Mouse (Mus musculus): ENCODE measurements at regions not wholly inside any gene's neighbourhood (a gene's known extent, or its start where the extent isn't known, plus 50 kb on each side); places are given as distances from the start of the nearest gene placed in this dataset.

DNA sequence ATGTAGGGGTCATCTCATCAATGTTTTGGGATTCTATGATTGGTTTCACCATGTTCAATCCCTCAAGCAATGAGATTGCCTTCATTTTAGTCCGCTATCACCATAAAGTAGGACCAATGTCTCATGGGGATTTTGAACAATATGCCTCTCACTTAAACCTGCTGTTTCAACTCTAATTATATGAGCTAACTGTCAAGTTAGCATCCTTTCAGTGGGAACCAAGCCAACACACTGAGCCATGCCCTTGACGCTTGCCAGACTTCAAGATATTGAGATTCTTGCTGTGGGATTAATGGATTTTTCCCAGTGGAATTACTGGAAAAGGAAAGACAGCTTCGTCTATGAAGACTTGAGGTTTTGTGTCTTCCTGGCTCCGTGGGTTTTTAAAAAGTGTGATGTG is 259.5 kb downstream of the Hdgfl1 start:
- H3ac ChIP-seq (ENCODE audit: control insufficient read depth, insufficient read length) = no peak overlapping the region
- H3K27me3 ChIP-seq (ENCODE audit: control insufficient read depth, insufficient read depth, insufficient read length) = no peaks in the 10 kb centered on the region
- no peak overlapping the region for H3K4me3 ChIP-seq
- H3K79me2 ChIP-seq (ENCODE audit: control insufficient read depth, insufficient read depth) = no peaks in the 10 kb centered on the region
- H3K4me2 ChIP-seq (ENCODE audit: low read depth) = no peak overlapping the region
- TF ChIP-seq TCF12 (IDR thresholded peaks at IDR 0.05; ENCODE audit: insufficient read depth, poor library complexity, severe bottlenecking) = no peak
- TF ChIP-seq CEBPB (IDR thresholded peaks at IDR 0.05; ENCODE audit: insufficient read depth, poor library complexity, severe bottlenecking) = no peak
- no peak for TF ChIP-seq REST (IDR thresholded peaks at IDR 0.05; ENCODE audit: insufficient read depth, insufficient read length)
- no peaks in the 10 kb centered on the region for H3K36me3 ChIP-seq (ENCODE audit: control insufficient read depth, insufficient read depth)

DNA sequence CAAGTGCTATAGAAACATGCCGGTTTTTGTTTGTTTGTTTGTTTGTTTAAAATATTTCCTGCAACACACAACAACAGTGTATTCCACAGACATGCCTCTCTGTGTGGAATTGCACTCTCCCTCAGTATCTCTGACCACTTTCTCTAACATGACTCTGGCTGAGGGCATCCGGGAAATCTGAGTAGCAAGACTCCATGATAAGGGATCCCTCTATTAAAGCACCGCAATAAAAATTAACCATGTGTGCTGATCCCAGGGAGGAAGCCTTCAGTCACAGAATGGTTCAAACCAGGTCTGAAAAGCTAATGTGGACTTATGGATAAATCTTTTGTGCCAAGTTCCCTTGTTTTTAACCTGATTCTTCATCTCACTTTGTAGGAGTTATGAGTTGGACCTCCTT is 260.1 kb downstream of the Hdgfl1 start:
- H3K4me2 ChIP-seq (ENCODE audit: low read depth) = no peak overlapping the region
- no peaks in the 10 kb centered on the region for H3K36me3 ChIP-seq (ENCODE audit: control insufficient read depth, insufficient read depth)
- no peak overlapping the region for H3ac ChIP-seq (ENCODE audit: control insufficient read depth, insufficient read length)
- H3K4me3 ChIP-seq = no peak overlapping the region
- H3K79me2 ChIP-seq (ENCODE audit: control insufficient read depth, insufficient read depth) = no peaks in the 10 kb centered on the region
- H3K27me3 ChIP-seq (ENCODE audit: control insufficient read depth, insufficient read depth, insufficient read length) = no peaks in the 10 kb centered on the region
- TF ChIP-seq E2F4 (IDR thresholded peaks at IDR 0.05; ENCODE audit: insufficient read depth) = no peak
- TF ChIP-seq TCF12 (IDR thresholded peaks at IDR 0.05; ENCODE audit: insufficient read depth, poor library complexity, severe bottlenecking) = no peak
- TF ChIP-seq SRF (IDR thresholded peaks at IDR 0.05; ENCODE audit: control insufficient read depth, insufficient read length, low read depth) = no peak
- no peak for TF ChIP-seq POLR2A (IDR thresholded peaks at IDR 0.05; ENCODE audit: insufficient read length, low read depth)

DNA sequence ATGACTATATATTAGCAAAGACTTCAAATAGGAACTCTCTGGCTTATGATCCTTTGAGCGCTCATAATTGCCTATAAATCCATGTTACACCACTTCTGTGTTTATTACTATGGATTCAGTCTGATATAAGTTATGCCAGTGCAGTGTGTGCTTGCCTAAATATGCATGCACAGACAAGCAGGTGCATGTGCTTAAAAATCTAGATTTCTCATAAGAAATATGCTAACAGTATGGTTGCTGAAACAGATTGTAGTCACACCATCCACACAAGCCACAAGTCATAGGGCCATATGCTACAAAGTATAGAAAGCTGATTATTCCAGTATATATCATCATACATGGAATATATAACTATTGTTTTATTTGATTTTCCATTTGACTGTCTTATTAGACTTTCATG is 266.2 kb downstream of the Hdgfl1 start:
- no peaks in the 10 kb centered on the region for H3K79me2 ChIP-seq (ENCODE audit: control insufficient read depth, insufficient read depth)
- no peak for TF ChIP-seq E2F4 (IDR thresholded peaks at IDR 0.05; ENCODE audit: insufficient read depth)
- no peak for TF ChIP-seq SRF (IDR thresholded peaks at IDR 0.05; ENCODE audit: control insufficient read depth, insufficient read length, low read depth)
- TF ChIP-seq POLR2A (IDR thresholded peaks at IDR 0.05; ENCODE audit: insufficient read length, low read depth) = no peak
- TF ChIP-seq POLR2AphosphoS2 (IDR thresholded peaks at IDR 0.05; ENCODE audit: insufficient read length, low read depth) = no peak
- no peak for TF ChIP-seq REST (IDR thresholded peaks at IDR 0.05; ENCODE audit: insufficient read depth, insufficient read length)
- TF ChIP-seq USF1 (IDR thresholded peaks at IDR 0.05; ENCODE audit: low read depth) = no peak
- TF ChIP-seq MAX (IDR thresholded peaks at IDR 0.05; ENCODE audit: low read depth) = no peak
- no peak for TF ChIP-seq MYOG (IDR thresholded peaks at IDR 0.05; ENCODE audit: control insufficient read depth in 1 of 3, insufficient read depth in 1 of 3, insufficient read length in 2 of 3, low read depth in 2 of 3)
- TF ChIP-seq MYOD1 (IDR thresholded peaks at IDR 0.05; ENCODE audit: control insufficient read depth in 1 of 3, insufficient read length in 2 of 3, low read depth in 2 of 3) = no peak
- TF ChIP-seq TCF12 (IDR thresholded peaks at IDR 0.05; ENCODE audit: insufficient read depth, poor library complexity, severe bottlenecking) = no peak
- TF ChIP-seq TCF3 (IDR thresholded peaks at IDR 0.05; ENCODE audit: insufficient read length, low read depth) = no peak
- TF ChIP-seq CEBPB (IDR thresholded peaks at IDR 0.05; ENCODE audit: insufficient read depth, poor library complexity, severe bottlenecking) = no peak
- H3K27me3 ChIP-seq (ENCODE audit: control insufficient read depth, insufficient read depth, insufficient read length) = no peaks in the 10 kb centered on the region
- no peaks in the 10 kb centered on the region for H3K36me3 ChIP-seq (ENCODE audit: control insufficient read depth, insufficient read depth)
- H3ac ChIP-seq (ENCODE audit: control insufficient read depth, insufficient read length) = no peak overlapping the region
- H3K4me2 ChIP-seq (ENCODE audit: low read depth) = no peak overlapping the region
- H3K4me3 ChIP-seq = no peak overlapping the region

DNA sequence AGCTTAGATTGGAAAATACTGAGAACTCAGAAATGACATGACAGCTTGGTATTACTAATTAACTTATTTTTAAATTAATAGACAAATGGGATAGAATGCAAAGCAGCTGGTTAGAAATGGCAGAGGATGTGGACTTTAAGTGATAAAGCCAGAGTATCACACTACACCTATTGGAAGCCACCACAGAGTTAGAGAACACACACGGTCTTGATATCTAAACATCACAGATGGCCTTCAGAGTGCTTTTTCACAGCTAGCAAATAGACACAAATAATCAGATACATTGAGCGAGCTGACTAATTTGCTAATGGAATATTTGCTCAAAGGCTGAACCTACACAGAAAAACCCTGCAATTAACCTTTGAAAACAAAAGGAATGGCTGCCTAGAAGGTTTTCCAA is 272.9 kb downstream of the Hdgfl1 start:
- no peak overlapping the region for H3K4me2 ChIP-seq (ENCODE audit: low read depth)
- no peak overlapping the region for H3ac ChIP-seq (ENCODE audit: control insufficient read depth, insufficient read length)
- no peaks in the 10 kb centered on the region for H3K36me3 ChIP-seq (ENCODE audit: control insufficient read depth, insufficient read depth)
- no peak overlapping the region for H3K4me3 ChIP-seq
- H3K27me3 ChIP-seq (ENCODE audit: control insufficient read depth, insufficient read depth, insufficient read length) = no peaks in the 10 kb centered on the region
- H3K79me2 ChIP-seq (ENCODE audit: control insufficient read depth, insufficient read depth) = no peaks in the 10 kb centered on the region
- TF ChIP-seq SRF (IDR thresholded peaks at IDR 0.05; ENCODE audit: control insufficient read depth, insufficient read length, low read depth) = no peak
- TF ChIP-seq E2F4 (IDR thresholded peaks at IDR 0.05; ENCODE audit: insufficient read depth) = no peak
- TF ChIP-seq MAX (IDR thresholded peaks at IDR 0.05; ENCODE audit: low read depth) = no peak
- no peak for TF ChIP-seq MYOG (IDR thresholded peaks at IDR 0.05; ENCODE audit: control insufficient read depth in 1 of 3, insufficient read depth in 1 of 3, insufficient read length in 2 of 3, low read depth in 2 of 3)
- no peak for TF ChIP-seq POLR2A (IDR thresholded peaks at IDR 0.05; ENCODE audit: insufficient read length, low read depth)
- TF ChIP-seq TCF3 (IDR thresholded peaks at IDR 0.05; ENCODE audit: insufficient read length, low read depth) = no peak
- no peak for TF ChIP-seq CEBPB (IDR thresholded peaks at IDR 0.05; ENCODE audit: insufficient read depth, poor library complexity, severe bottlenecking)
- no peak for TF ChIP-seq USF1 (IDR thresholded peaks at IDR 0.05; ENCODE audit: low read depth)
- no peak for TF ChIP-seq MYOD1 (IDR thresholded peaks at IDR 0.05; ENCODE audit: control insufficient read depth in 1 of 3, insufficient read length in 2 of 3, low read depth in 2 of 3)
- TF ChIP-seq TCF12 (IDR thresholded peaks at IDR 0.05; ENCODE audit: insufficient read depth, poor library complexity, severe bottlenecking) = no peak
- no peak for TF ChIP-seq POLR2AphosphoS2 (IDR thresholded peaks at IDR 0.05; ENCODE audit: insufficient read length, low read depth)
- no peak for TF ChIP-seq REST (IDR thresholded peaks at IDR 0.05; ENCODE audit: insufficient read depth, insufficient read length)

DNA sequence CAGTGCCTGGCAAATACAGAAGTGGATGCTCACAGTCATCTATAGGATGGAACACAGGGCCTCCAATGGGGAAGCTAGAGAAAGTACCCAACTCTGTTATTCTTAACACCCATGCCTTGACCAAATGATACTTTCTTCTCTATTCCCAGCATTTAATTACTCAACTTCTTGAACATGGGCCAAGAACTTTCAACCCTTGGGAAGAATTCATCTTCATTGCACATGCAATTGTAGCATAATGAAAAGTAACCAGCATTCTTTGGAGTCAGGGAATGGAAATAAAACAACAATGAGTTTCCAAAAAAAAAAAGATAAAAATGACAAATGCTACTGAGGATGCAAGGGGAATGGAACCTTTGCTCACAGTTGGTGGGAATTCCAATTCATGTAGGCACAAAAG is 274.1 kb downstream of the Hdgfl1 start:
- no peaks in the 10 kb centered on the region for H3K27me3 ChIP-seq (ENCODE audit: control insufficient read depth, insufficient read depth, insufficient read length)
- H3K36me3 ChIP-seq (ENCODE audit: control insufficient read depth, insufficient read depth) = no peaks in the 10 kb centered on the region
- no peaks in the 10 kb centered on the region for H3K79me2 ChIP-seq (ENCODE audit: control insufficient read depth, insufficient read depth)
- no peak overlapping the region for H3K4me3 ChIP-seq
- H3K4me2 ChIP-seq (ENCODE audit: low read depth) = no peak overlapping the region
- H3ac ChIP-seq (ENCODE audit: control insufficient read depth, insufficient read length) = no peak overlapping the region
- TF ChIP-seq E2F4 (IDR thresholded peaks at IDR 0.05; ENCODE audit: insufficient read depth) (no peak), POLR2A (IDR thresholded peaks at IDR 0.05; ENCODE audit: insufficient read length, low read depth) (no peak), TCF12 (IDR thresholded peaks at IDR 0.05; ENCODE audit: insufficient read depth, poor library complexity, severe bottlenecking) (no peak), POLR2AphosphoS2 (IDR thresholded peaks at IDR 0.05; ENCODE audit: insufficient read length, low read depth) (no peak), CEBPB (IDR thresholded peaks at IDR 0.05; ENCODE audit: insufficient read depth, poor library complexity, severe bottlenecking) (no peak), MYOD1 (IDR thresholded peaks at IDR 0.05; ENCODE audit: control insufficient read depth in 1 of 3, insufficient read length in 2 of 3, low read depth in 2 of 3) (no peak), TCF3 (IDR thresholded peaks at IDR 0.05; ENCODE audit: insufficient read length, low read depth) (no peak), USF1 (IDR thresholded peaks at IDR 0.05; ENCODE audit: low read depth) (no peak), MYOG (IDR thresholded peaks at IDR 0.05; ENCODE audit: control insufficient read depth in 1 of 3, insufficient read depth in 1 of 3, insufficient read length in 2 of 3, low read depth in 2 of 3) (no peak)

All from myocyte (in vitro differentiated cells).